Mouse (Mus musculus): Measurements from ENCODE around the gene Smarca1. TPM values are rescaled to one million over a fixed set of nuclear protein-coding genes. Genes with fewer than 3 reads are reported as not detected.

Smarca1 gene
- polyA plus RNA-seq, 1 experiment from 2014 or later: 30.9 TPM

- ATAC-seq (ENCODE audit: low FRiP score) (no peak), DNase-seq (ENCODE audit: low spot score) (peak; percentile 9)
These were observed 20.2 kb upstream of the Smarca1 start for GRCm38 (mm10) chrX:47912904-47913542.

GRCm38 (mm10) chrX:47912306-47912792 is 19.6 kb upstream of the Smarca1 start, which contains the start of gene Ocrl:
TSS of gene Ocrl (plus strand) at chrX:47912387.
- WGBS: 8% methylated on average over 30 of the region's 35 CpGs
- Histone ChIP-seq H3K27ac (ENCODE audit: low read depth, low read length) (peak within 1 kb of the TSS; percentile 58; the same call in 1 of the 2 replicates), H3K9me3 (ENCODE audit: control insufficient read depth, low read length) (no peaks in the 10 kb centered on the region), H3K36me3 (ENCODE audit: control insufficient read depth, insufficient read depth, low read length) (no peaks in the 10 kb centered on the region), H3K27me3 (ENCODE audit: control insufficient read depth, insufficient read depth, low read length) (no peaks in the 10 kb centered on the region), H3K9ac (ENCODE audit: low read depth, low read length) (peak within 1 kb of the TSS; percentile 76), H3K4me1 (replicated peaks; ENCODE audit: control insufficient read depth, insufficient read depth, low read length) (no peaks in the 10 kb centered on the region), H3K4me3 (ENCODE audit: low read depth, low read length) (peak within 1 kb of the TSS; percentile 53), H3K4me2 (replicated peaks; ENCODE audit: low read depth, low read length) (peak within 1 kb of the TSS; percentile 39)
- DNase-seq (ENCODE audit: low spot score): peak; percentile 80
- ATAC-seq (ENCODE audit: low FRiP score): peak; percentile 92

More at GRCm38 (mm10) chrX:47912904-47913542, 20.2 kb upstream of the Smarca1 start:
- WGBS: 26% methylated on average over 8 of the region's 8 CpGs
- Histone ChIP-seq H3K9ac (ENCODE audit: low read depth, low read length) (no peak overlapping the region; the same call in 1 of the 2 replicates), H3K27ac (ENCODE audit: low read depth, low read length) (no peak overlapping the region), H3K36me3 (ENCODE audit: control insufficient read depth, insufficient read depth, low read length) (no peaks in the 10 kb centered on the region), H3K27me3 (ENCODE audit: control insufficient read depth, insufficient read depth, low read length) (no peaks in the 10 kb centered on the region), H3K4me1 (replicated peaks; ENCODE audit: control insufficient read depth, insufficient read depth, low read length) (no peaks in the 10 kb centered on the region), H3K4me3 (ENCODE audit: low read depth, low read length) (peak overlapping the region; percentile 53), H3K4me2 (replicated peaks; ENCODE audit: low read depth, low read length) (peak overlapping the region; percentile 39), H3K9me3 (ENCODE audit: control insufficient read depth, low read length) (no peaks in the 10 kb centered on the region)

GRCm38 (mm10) chrX:47891907-47892430 is 805 bp downstream of the Smarca1 start:
- Histone ChIP-seq H3K9me3 (ENCODE audit: control insufficient read depth, low read length) (no peaks in the 10 kb centered on the region), H3K4me2 (replicated peaks; ENCODE audit: low read depth, low read length) (peak overlapping the region; percentile 50), H3K4me1 (replicated peaks; ENCODE audit: control insufficient read depth, insufficient read depth, low read length) (no peaks in the 10 kb centered on the region), H3K36me3 (ENCODE audit: control insufficient read depth, insufficient read depth, low read length) (no peaks in the 10 kb centered on the region), H3K4me3 (ENCODE audit: low read depth, low read length) (peak overlapping the region; percentile 64), H3K27ac (ENCODE audit: low read depth, low read length) (peak overlapping the region; percentile 42; the same call in 1 of the 2 replicates), H3K27me3 (ENCODE audit: control insufficient read depth, insufficient read depth, low read length) (no peaks in the 10 kb centered on the region), H3K9ac (ENCODE audit: low read depth, low read length) (peak overlapping the region; percentile 59)
- peak; percentile 87 for ATAC-seq (ENCODE audit: low FRiP score)
- DNase-seq (ENCODE audit: low spot score): peak; percentile 38
- 18% methylated on average over 19 of the region's 36 CpGs for WGBS

GRCm38 (mm10) chrX:47891243-47891906 is 1.4 kb downstream of the Smarca1 start:
- Histone ChIP-seq H3K27ac (ENCODE audit: low read depth, low read length) (no peak overlapping the region), H3K9ac (ENCODE audit: low read depth, low read length) (peak overlapping the region; percentile 59), H3K4me3 (ENCODE audit: low read depth, low read length) (peak overlapping the region; percentile 64), H3K4me2 (replicated peaks; ENCODE audit: low read depth, low read length) (peak overlapping the region; percentile 50), H3K4me1 (replicated peaks; ENCODE audit: control insufficient read depth, insufficient read depth, low read length) (no peaks in the 10 kb centered on the region), H3K9me3 (ENCODE audit: control insufficient read depth, low read length) (no peaks in the 10 kb centered on the region), H3K27me3 (ENCODE audit: control insufficient read depth, insufficient read depth, low read length) (no peaks in the 10 kb centered on the region), H3K36me3 (ENCODE audit: control insufficient read depth, insufficient read depth, low read length) (no peaks in the 10 kb centered on the region)
- WGBS: 16% methylated on average over 11 of the region's 12 CpGs
- peak; percentile 11 for DNase-seq (ENCODE audit: low spot score)
- ATAC-seq (ENCODE audit: low FRiP score): peak; percentile 61

- H3K27ac ChIP-seq (ENCODE audit: low read depth, low read length): no peak overlapping the region
- WGBS: 87% methylated on average over 2 of the region's 2 CpGs
- ATAC-seq (ENCODE audit: low FRiP score) (no peak), DNase-seq (ENCODE audit: low spot score) (no peak)
- H3K4me3 ChIP-seq (ENCODE audit: low read depth, low read length): no peak overlapping the region
- H3K9ac ChIP-seq (ENCODE audit: low read depth, low read length): no peak overlapping the region
- H3K9me3 ChIP-seq (ENCODE audit: control insufficient read depth, low read length): no peaks in the 10 kb centered on the region
- no peaks in the 10 kb centered on the region for H3K27me3 ChIP-seq (ENCODE audit: control insufficient read depth, insufficient read depth, low read length)
- no peak overlapping the region for H3K4me2 ChIP-seq (replicated peaks; ENCODE audit: low read depth, low read length)
- H3K4me1 ChIP-seq (replicated peaks; ENCODE audit: control insufficient read depth, insufficient read depth, low read length): no peaks in the 10 kb centered on the region
- no peaks in the 10 kb centered on the region for H3K36me3 ChIP-seq (ENCODE audit: control insufficient read depth, insufficient read depth, low read length)
These were observed 5.4 kb downstream of the Smarca1 start for GRCm38 (mm10) chrX:47887401-47887800.

GRCm38 (mm10) chrX:47882813-47883212 is 10.0 kb downstream of the Smarca1 start:
- no peak for ATAC-seq (ENCODE audit: low FRiP score)
- 85% methylated on average over 6 of the region's 6 CpGs for WGBS
- no peak overlapping the region for H3K4me2 ChIP-seq (replicated peaks; ENCODE audit: low read depth, low read length)

GRCm38 (mm10) chrX:47880052-47880451 is 12.7 kb downstream of the Smarca1 start:
- DNase-seq (ENCODE audit: low spot score): no peak
- H3K9ac ChIP-seq (ENCODE audit: low read depth, low read length): no peak overlapping the region
- no peaks in the 10 kb centered on the region for H3K27me3 ChIP-seq (ENCODE audit: control insufficient read depth, insufficient read depth, low read length)
- no peaks in the 10 kb centered on the region for H3K4me1 ChIP-seq (replicated peaks; ENCODE audit: control insufficient read depth, insufficient read depth, low read length)
- H3K9me3 ChIP-seq (ENCODE audit: control insufficient read depth, low read length): no peaks in the 10 kb centered on the region
- H3K4me3 ChIP-seq (ENCODE audit: low read depth, low read length): no peak overlapping the region
- ATAC-seq (ENCODE audit: low FRiP score): no peak
- H3K36me3 ChIP-seq (ENCODE audit: control insufficient read depth, insufficient read depth, low read length): no peaks in the 10 kb centered on the region
- 49% methylated on average over 2 of the region's 2 CpGs for WGBS
- H3K4me2 ChIP-seq (replicated peaks; ENCODE audit: low read depth, low read length): no peak overlapping the region
- H3K27ac ChIP-seq (ENCODE audit: low read depth, low read length): no peak overlapping the region

More at GRCm38 (mm10) chrX:47882813-47883212, 10.0 kb downstream of the Smarca1 start:
- DNase-seq (ENCODE audit: low spot score): no peak
- H3K9me3 ChIP-seq (ENCODE audit: control insufficient read depth, low read length): no peaks in the 10 kb centered on the region
- no peaks in the 10 kb centered on the region for H3K36me3 ChIP-seq (ENCODE audit: control insufficient read depth, insufficient read depth, low read length)
- no peak overlapping the region for H3K27ac ChIP-seq (ENCODE audit: low read depth, low read length)
- no peaks in the 10 kb centered on the region for H3K27me3 ChIP-seq (ENCODE audit: control insufficient read depth, insufficient read depth, low read length)
- no peak overlapping the region for H3K9ac ChIP-seq (ENCODE audit: low read depth, low read length)
- no peaks in the 10 kb centered on the region for H3K4me1 ChIP-seq (replicated peaks; ENCODE audit: control insufficient read depth, insufficient read depth, low read length)
- H3K4me3 ChIP-seq (ENCODE audit: low read depth, low read length): no peak overlapping the region

- no peak for DNase-seq (ENCODE audit: low spot score)
- no peak overlapping the region for H3K4me2 ChIP-seq (replicated peaks; ENCODE audit: low read depth, low read length)
- 93% methylated on average over 1 of the region's 1 CpGs for WGBS
- no peaks in the 10 kb centered on the region for H3K9me3 ChIP-seq (ENCODE audit: control insufficient read depth, low read length)
- no peak for ATAC-seq (ENCODE audit: low FRiP score)
- no peak overlapping the region for H3K4me3 ChIP-seq (ENCODE audit: low read depth, low read length)
- H3K27me3 ChIP-seq (ENCODE audit: control insufficient read depth, insufficient read depth, low read length): no peaks in the 10 kb centered on the region
- H3K4me1 ChIP-seq (replicated peaks; ENCODE audit: control insufficient read depth, insufficient read depth, low read length): no peaks in the 10 kb centered on the region
- H3K27ac ChIP-seq (ENCODE audit: low read depth, low read length): no peak overlapping the region
- no peaks in the 10 kb centered on the region for H3K36me3 ChIP-seq (ENCODE audit: control insufficient read depth, insufficient read depth, low read length)
- H3K9ac ChIP-seq (ENCODE audit: low read depth, low read length): no peak overlapping the region
These were observed 34.2 kb downstream of the Smarca1 start for GRCm38 (mm10) chrX:47858544-47858943.

Data from hindbrain, embryonic 11.5 days (tissue).